Mouse (Mus musculus) heart, embryonic 13.5 days (tissue): ENCODE measurements at regions not wholly inside any gene's neighbourhood (a gene's known extent, or its start where the extent isn't known, plus 50 kb on each side); places are given as distances from the start of the nearest gene placed in this dataset.

Experiments
- ATAC-seq: fragments of 200-750 bp; cut with Nextera tagmentation; 2 replicates; pipeline ENCODE4 v1.8.0; 2017; ENCODE audit warnings: moderate TSS enrichment; ENCODE audit not compliant: insufficient number of reproducible peaks, low FRiP score, low TSS enrichment; ENCODE audit errors: extremely low read depth
- H3K27ac ChIP-seq: fragments of 300-500 bp; sonication (generic); replicated peaks from 2 replicates; pipeline ENCODE4 v1.5.1; 2015; ENCODE audit warnings: moderate library complexity, mild to moderate bottlenecking, inconsistent platforms
- H3K27me3 ChIP-seq: fragments of 300-500 bp; sonication (generic); replicated peaks from 2 replicates; pipeline ENCODE4 v1.6.1; 2015; ENCODE audit warnings: mild to moderate bottlenecking, inconsistent platforms
- H3K36me3 ChIP-seq: fragments of 300-500 bp; sonication (generic); 2 replicates; pipeline ENCODE4 v1.6.1; 2015; ENCODE audit warnings: mild to moderate bottlenecking, inconsistent platforms
- H3K4me1 ChIP-seq: fragments of 300-500 bp; sonication (generic); 2 replicates; pipeline ENCODE4 v1.6.1; 2015; ENCODE audit warnings: inconsistent platforms
- H3K4me2 ChIP-seq: fragments of 300-500 bp; sonication (generic); 2 replicates; pipeline ENCODE4 v1.6.1; 2015; ENCODE audit warnings: inconsistent platforms, mild to moderate bottlenecking, moderate library complexity
- H3K4me3 ChIP-seq: fragments of 300-500 bp; sonication (generic); 2 replicates; pipeline ENCODE4 v1.5.1; 2015; ENCODE audit warnings: moderate library complexity, mild to moderate bottlenecking, inconsistent platforms
- H3K9ac ChIP-seq: fragments of 300-500 bp; sonication (generic); 2 replicates; pipeline ENCODE4 v1.6.1; 2015; ENCODE audit warnings: inconsistent platforms, mild to moderate bottlenecking, moderate library complexity
- H3K9me3 ChIP-seq: fragments of 300-500 bp; sonication (generic); 2 replicates; pipeline ENCODE4 v1.6.1; 2016; ENCODE audit warnings: inconsistent platforms
- WGBS: fragments of 180-500 bp; shearing (Covaris S2); methylation state at CpG from one replicate; pipeline ENCODE4 v1.1.7; 2015; ENCODE audit warnings: mixed read lengths; 5-methylcytosine and 5-hydroxymethylcytosine counted together

DNA sequence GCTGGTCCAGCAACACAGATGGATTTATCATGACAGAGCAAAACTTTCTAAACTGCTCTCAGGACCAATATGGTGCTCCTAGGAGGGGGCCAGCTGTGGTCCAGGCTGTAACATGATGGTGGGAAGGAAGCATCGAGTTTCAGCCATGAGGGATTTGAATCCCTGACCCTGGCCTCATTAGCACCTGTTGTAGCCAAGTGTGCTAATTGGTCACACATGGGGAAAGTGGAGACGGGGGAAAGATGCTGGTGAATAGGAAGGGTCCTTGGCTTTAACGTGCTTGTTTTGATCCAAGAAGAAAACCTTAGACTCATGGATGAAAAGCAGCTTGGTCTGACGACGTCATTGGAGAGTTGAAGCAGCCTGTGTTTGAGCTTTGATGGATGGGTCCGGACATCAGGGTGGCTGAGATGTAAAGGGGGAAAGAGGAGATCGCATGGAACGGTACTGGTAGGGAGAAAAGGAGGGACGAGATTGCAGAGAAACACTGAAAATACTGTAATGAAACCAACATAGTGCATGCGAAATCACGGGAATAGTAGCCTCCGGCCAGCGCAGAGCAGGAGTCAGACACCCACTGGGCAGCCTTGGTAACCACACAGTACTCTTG is 304.9 kb downstream of the Gm11011 start:
- Histone ChIP-seq H3K27me3 (no peaks in the 10 kb centered on the region), H3K4me2 (no peak overlapping the region), H3K36me3 (no peaks in the 10 kb centered on the region), H3K4me3 (no peak overlapping the region), H3K9me3 (no peaks in the 10 kb centered on the region), H3K27ac (no peak overlapping the region), H3K4me1 (no peaks in the 10 kb centered on the region), H3K9ac (no peak overlapping the region)
- 76% methylated on average over 13 of the region's 13 CpGs for WGBS
- ATAC-seq = no peak

DNA sequence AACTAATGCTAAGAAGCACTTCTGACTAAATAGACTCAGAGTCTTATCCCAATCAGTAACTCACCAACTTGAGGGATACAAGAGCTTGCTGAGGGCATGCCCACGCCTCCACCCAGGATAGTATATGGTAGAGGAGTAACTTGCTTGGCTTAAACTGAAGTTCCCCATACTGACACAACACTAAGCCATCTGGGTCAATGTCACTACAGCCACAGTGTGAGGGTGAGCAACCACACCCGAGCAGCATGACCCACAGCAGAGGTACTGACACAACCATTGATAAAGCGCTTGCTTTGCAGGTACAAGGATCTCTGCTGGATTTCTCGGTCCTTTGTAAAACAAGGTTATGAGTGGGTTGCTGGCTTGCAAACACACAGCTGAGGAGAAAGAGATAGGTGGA is 312.2 kb downstream of the Gm11011 start:
- Histone ChIP-seq H3K4me1 (no peaks in the 10 kb centered on the region), H3K4me3 (no peak overlapping the region), H3K9me3 (no peaks in the 10 kb centered on the region), H3K9ac (no peak overlapping the region), H3K4me2 (no peak overlapping the region), H3K36me3 (no peaks in the 10 kb centered on the region), H3K27ac (no peak overlapping the region), H3K27me3 (peaks cover 8% of the 10 kb centered on the region; the same call in 1 of the 2 replicates)
- ATAC-seq = no peak
- 84% methylated on average over 4 of the region's 4 CpGs for WGBS

DNA sequence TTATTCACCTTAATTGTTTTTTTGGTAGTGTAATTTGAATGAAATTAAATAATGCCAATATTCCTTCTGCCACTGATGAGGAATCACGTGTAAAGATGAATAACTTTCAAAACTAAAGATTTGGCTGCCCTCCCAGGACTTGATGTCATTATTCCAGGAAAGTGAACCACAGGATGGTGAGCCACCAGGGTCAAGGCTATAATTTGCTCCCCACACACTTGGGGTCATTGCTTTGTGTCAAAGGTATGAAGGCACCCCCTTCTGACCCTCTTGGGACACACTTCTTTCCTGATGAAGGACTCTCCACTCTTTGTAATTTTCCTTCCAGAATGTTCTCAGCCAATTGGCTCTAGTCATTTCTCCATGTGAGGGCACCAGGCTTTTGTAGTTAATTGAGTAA is 313.4 kb downstream of the Gm11011 start:
- Histone ChIP-seq H3K4me1 (no peaks in the 10 kb centered on the region), H3K27ac (no peak overlapping the region), H3K9ac (no peak overlapping the region), H3K36me3 (no peaks in the 10 kb centered on the region), H3K4me2 (no peak overlapping the region), H3K27me3 (peaks cover 8% of the 10 kb centered on the region; the same call in 1 of the 2 replicates), H3K4me3 (no peak overlapping the region), H3K9me3 (no peaks in the 10 kb centered on the region)
- 65% methylated on average over 1 of the region's 1 CpGs for WGBS
- no peak for ATAC-seq

DNA sequence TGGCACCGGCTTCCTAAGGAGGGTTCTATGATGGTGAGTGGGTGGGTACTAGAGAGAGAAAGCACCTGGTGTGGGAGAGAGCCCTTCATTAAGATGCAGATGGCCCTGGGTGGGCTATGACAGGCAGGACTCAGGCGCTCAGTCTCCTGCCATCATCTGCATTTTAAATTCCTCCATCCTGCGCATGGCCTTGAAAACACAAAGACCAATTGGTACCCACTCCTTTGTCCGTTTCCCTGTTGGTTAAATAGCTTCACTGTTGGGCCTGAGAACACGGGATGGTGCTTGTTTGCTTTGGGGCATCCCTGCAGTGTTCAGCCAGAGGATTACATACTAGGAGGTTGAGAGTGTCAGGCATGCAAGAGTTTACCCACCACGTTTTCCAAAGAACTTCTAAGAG is 314.9 kb downstream of the Gm11011 start:
- Histone ChIP-seq H3K9ac (no peak overlapping the region), H3K27ac (no peak overlapping the region), H3K36me3 (no peaks in the 10 kb centered on the region), H3K4me1 (no peaks in the 10 kb centered on the region), H3K4me2 (no peak overlapping the region), H3K9me3 (no peaks in the 10 kb centered on the region), H3K4me3 (no peak overlapping the region), H3K27me3 (peaks cover 8% of the 10 kb centered on the region; the same call in 1 of the 2 replicates)
- no peak for ATAC-seq
- 40% methylated on average over 6 of the region's 6 CpGs for WGBS

DNA sequence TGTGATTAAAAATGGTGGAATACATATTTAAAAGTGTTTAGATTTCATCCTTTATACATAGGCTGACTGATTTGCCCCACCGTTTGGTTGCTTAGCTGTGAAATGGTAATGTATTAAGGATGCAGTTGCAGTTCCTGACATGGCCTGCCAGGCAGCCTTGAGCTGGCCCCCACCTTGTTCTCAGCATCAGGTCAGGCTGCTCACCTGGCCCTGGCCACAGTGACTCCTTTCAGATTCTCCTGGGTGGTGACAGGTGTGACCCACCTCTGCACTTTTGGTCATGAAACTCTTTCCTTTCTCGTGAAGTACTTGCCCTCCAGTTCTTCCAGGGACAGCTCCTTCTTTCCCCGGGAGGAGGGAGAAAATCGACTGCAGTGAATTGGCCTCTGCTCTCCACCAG is 315.5 kb downstream of the Gm11011 start:
- no peak for ATAC-seq
- Histone ChIP-seq H3K9me3 (no peaks in the 10 kb centered on the region), H3K4me1 (no peaks in the 10 kb centered on the region), H3K4me3 (no peak overlapping the region), H3K27me3 (peaks cover 8% of the 10 kb centered on the region; the same call in 1 of the 2 replicates), H3K4me2 (no peak overlapping the region), H3K9ac (no peak overlapping the region), H3K27ac (no peak overlapping the region), H3K36me3 (no peaks in the 10 kb centered on the region)
- 41% methylated on average over 4 of the region's 4 CpGs for WGBS

DNA sequence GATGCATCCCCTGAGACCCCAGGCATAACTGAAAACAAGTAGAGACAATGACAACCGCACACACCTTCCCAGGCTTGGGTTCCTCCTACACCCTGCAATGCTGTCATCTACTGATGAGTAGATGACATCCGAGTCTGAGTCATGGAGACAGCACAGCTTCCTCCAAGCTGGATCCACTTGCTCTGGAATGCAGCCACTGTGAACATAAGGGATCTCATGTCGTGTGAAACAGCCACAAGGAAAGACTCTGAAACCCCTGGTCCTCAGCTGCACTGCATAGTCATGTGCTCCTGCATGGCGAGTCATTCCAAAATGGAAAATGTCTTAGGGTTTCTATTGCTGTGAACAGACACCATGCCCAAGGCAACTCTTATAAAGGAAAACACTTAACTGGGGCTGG is 305.2 kb upstream of the Zfp64 start:
- Histone ChIP-seq H3K4me1 (no peaks in the 10 kb centered on the region), H3K9ac (no peak overlapping the region), H3K4me2 (no peak overlapping the region), H3K9me3 (no peaks in the 10 kb centered on the region), H3K27me3 (0 out of 2 replicates have a peak, but pooled peaks cover 5% of the 10 kb centered on the region), H3K36me3 (no peaks in the 10 kb centered on the region), H3K4me3 (no peak overlapping the region), H3K27ac (no peak overlapping the region)
- WGBS = 63% methylated on average over 4 of the region's 4 CpGs
- no peak for ATAC-seq

DNA sequence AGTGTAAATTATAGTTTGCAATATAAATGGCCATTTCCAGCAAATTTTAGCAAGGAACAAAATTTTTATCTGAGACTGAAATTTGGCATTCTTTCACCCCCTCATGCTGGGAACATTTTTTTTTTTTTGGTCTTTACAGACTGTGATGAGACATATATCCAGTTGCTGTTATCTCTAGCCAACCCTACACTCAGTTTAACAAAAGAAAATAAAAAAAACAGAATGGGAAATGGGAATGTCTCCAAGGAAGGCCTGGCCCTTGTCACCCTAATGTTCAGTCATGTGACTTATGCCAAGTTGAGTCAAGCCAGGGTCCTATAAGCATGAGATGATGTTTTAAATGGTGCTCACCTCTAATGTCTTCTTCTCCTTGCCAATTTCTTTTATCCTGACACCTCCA is 289.2 kb upstream of the Zfp64 start:
- Histone ChIP-seq H3K4me1 (no peaks in the 10 kb centered on the region), H3K27ac (no peak overlapping the region), H3K27me3 (no peaks in the 10 kb centered on the region), H3K4me3 (no peak overlapping the region), H3K9me3 (no peaks in the 10 kb centered on the region), H3K9ac (no peak overlapping the region), H3K4me2 (no peak overlapping the region), H3K36me3 (no peaks in the 10 kb centered on the region)
- ATAC-seq = no peak

DNA sequence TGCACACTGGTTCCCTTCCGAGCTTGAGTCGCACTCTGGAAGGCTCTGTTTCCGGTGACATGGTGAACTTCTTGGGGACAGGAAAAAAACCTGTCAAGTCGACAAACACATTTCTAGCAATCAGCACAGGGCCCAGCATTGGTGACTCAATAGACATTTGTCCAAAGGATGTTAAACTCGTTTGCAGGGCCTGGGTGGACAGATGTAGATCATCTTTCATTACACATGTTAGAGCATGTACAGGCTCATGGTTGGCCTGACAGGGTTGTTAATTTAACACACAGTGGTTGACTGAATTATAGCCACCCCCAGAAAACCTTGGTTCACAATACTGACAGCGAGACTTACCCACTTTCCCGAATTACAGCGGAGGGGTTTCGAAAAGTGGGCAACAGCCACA is 288.6 kb upstream of the Zfp64 start:
- Histone ChIP-seq H3K9ac (no peak overlapping the region), H3K4me2 (no peak overlapping the region), H3K27me3 (no peaks in the 10 kb centered on the region), H3K36me3 (no peaks in the 10 kb centered on the region), H3K4me1 (no peaks in the 10 kb centered on the region), H3K4me3 (no peak overlapping the region), H3K9me3 (no peaks in the 10 kb centered on the region), H3K27ac (no peak overlapping the region)
- ATAC-seq = no peak
- 77% methylated on average over 9 of the region's 9 CpGs for WGBS

DNA sequence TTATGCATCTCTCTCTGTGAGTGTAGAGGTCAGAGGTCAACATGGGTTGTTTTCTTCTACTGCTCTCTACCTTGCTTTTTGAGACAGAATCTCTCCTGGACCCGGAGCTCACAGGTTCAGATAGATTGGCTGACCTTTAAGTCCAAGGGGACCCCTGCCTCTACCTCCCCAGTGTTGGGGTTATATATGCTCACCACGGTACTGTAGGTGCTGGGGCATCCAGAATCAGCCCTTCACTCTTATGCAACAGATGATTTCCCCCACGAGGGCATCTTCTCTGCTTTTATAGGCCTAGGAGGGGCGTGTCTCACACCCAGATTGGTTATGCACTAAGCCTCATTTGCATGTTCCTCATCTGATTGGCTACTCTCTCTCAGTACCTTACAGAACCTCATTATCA is 282.5 kb upstream of the Zfp64 start:
- WGBS = 80% methylated on average over 4 of the region's 4 CpGs
- H3K27me3 ChIP-seq = no peaks in the 10 kb centered on the region
- no peak overlapping the region for H3K4me3 ChIP-seq
- H3K9ac ChIP-seq = no peak overlapping the region
- no peak overlapping the region for H3K4me2 ChIP-seq
- no peaks in the 10 kb centered on the region for H3K36me3 ChIP-seq
- H3K4me1 ChIP-seq = no peaks in the 10 kb centered on the region
- ATAC-seq = no peak
- no peak overlapping the region for H3K27ac ChIP-seq
- no peaks in the 10 kb centered on the region for H3K9me3 ChIP-seq

DNA sequence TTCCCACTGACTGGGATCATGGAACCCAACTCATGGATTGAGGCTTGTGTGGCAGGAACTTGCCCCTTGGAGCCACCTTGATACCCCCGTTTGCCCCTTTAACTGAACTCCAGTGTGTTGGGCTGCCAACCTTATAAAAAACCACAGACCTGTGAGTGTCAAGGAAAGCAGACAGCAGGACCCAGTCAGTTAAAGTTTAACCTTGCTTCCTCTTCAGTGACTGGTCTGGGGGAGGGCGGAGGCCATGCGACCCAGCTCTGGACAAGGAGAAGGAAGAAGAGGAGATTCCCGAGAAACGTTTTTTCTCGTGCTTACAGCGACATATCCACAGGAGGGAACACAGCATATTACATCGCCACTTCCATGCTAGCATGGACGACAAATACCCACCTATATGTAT is 281.9 kb upstream of the Zfp64 start:
- Histone ChIP-seq H3K36me3 (no peaks in the 10 kb centered on the region), H3K4me3 (no peak overlapping the region), H3K9me3 (no peaks in the 10 kb centered on the region), H3K9ac (no peak overlapping the region), H3K4me1 (no peaks in the 10 kb centered on the region), H3K27ac (no peak overlapping the region), H3K4me2 (no peak overlapping the region), H3K27me3 (no peaks in the 10 kb centered on the region)
- WGBS = 86% methylated on average over 9 of the region's 9 CpGs
- ATAC-seq = no peak

DNA sequence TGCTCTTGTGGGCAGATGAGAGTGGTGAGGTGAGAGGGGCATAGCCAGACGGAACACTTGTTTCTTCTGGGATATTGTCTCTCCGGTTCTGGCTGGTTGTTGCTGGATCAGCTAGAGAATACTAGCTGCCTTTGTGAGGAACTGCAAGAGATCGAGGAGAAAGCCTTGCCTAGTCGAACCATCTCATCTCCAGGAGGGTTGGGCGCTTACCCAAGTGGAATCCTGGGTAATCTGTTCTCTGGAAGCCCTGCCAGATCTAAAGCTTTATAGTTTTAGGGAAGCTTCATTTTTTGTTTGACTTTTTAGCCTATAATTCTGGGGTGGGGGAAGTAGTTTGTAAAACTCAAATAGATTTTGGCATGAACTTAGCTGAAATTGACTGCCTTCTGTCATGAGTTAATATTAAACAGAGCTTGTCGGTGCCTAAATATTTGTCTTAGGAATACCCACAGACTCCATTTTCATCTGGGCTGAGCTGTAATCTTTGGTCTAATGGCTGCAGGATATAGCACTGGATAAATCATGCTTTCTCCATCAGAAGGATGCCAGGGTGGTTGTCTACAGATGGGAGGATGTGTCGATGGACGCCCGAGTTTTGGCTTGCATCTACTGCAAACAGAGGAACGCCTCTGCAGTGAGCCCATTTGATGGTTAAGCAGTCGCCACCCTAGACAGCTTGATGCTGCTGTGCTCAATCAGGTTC is 279.1 kb upstream of the Zfp64 start:
- WGBS = 76% methylated on average over 11 of the region's 11 CpGs
- H3K27ac ChIP-seq = no peak overlapping the region

More for the DNA sequence above, 279.1 kb upstream of the Zfp64 start:
- no peaks in the 10 kb centered on the region for H3K9me3 ChIP-seq
- H3K36me3 ChIP-seq = no peaks in the 10 kb centered on the region
- no peak overlapping the region for H3K4me3 ChIP-seq
- H3K27me3 ChIP-seq = no peaks in the 10 kb centered on the region
- no peak overlapping the region for H3K9ac ChIP-seq
- H3K4me1 ChIP-seq = no peaks in the 10 kb centered on the region
- no peak overlapping the region for H3K4me2 ChIP-seq
- ATAC-seq = no peak
